Mouse (Mus musculus) ZHBTc4 (cell line): ENCODE data around the gene Zfp386.

Experiments
- DNase-seq: peaks from one replicate; pipeline ENCODE4 v3.0.0-alpha.2; 2011; ENCODE audit warnings: low read depth, low spot score

The Zfp386 gene

DNA sequence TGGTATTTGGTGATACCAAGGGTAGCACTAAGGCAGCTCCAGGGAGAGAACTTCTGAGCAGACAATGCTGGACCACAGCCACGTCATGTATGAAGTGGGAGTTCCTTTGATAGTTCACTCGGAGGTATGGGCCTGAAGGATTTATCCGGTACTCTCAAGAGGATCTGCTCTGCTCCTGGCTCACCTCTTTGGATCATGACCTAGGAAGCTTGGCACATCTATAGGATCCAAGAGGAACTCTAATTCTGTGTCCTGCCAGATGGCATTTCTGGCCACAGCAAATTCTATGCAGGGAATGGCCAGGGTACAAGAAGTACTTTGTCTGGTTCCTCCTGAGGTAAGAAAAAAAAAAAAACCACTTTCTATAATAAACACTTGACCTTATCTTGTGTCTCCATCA is 42.3 kb downstream of the Zfp386 start:
- DNase-seq, result no peak

DNA sequence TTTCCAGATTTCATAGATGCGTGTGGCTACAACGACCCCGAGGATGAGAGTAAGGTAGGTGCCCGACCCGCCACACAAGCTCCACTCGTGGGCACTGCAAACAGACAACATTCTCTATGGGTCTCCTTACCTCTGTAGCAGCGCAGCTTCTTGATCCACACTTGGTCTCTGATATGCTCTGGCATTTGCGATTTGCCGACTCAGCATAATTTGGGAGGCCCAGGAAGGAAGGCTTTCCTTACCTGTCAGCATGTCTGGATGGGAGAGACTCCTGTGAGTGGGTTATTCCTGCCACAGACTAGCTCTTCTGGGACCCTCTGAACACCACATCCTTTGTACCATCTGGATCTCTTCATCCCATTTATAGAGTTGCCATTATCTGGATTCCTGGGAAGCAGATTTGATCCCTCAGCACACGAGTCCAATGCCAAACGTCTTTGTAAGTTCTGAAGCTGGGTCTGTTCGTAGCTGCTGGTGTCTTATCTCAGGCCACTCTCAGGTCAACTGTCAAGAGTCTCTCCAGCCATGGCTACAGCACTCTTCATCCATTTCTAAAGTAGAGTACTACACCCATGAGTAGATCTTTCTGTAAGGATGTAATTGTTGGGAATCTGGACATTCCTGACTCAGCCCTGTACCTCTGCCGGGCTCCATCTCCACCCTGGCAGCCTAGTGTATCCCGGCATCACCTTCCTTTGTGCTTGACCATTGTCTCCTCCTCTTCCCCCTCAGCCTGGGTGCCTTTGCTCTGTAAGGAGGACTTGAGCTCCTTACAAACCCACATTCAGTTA is 47.4 kb downstream of the Zfp386 start:
- DNase-seq, result no peak

DNA sequence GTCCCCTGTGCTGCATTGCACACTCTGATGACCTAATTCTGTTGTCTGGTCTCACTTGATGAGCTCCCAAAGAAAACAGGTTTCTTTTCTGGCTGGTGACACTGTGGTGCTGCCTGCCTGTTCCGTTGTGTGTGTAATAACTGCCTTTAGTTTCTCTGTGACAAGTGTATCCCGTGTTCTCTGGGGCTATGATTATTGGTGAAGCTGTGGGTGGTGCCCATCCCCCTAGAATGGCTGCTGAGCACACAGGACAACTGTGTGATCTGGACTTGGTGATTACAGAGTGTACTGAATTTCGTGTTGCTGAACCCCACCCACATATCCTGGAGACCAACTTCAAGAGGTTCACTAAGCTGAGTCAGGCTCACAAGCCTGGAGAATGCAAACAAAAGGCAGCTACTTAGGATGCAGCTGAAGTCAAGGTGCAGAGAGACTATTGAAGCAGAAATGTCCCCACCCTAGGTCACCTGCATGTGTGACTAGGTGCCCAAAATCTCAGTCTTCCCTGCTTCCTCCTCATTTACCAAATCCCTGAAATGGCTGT is 48.9 kb downstream of the Zfp386 start:
- DNase-seq, result no peak

DNA sequence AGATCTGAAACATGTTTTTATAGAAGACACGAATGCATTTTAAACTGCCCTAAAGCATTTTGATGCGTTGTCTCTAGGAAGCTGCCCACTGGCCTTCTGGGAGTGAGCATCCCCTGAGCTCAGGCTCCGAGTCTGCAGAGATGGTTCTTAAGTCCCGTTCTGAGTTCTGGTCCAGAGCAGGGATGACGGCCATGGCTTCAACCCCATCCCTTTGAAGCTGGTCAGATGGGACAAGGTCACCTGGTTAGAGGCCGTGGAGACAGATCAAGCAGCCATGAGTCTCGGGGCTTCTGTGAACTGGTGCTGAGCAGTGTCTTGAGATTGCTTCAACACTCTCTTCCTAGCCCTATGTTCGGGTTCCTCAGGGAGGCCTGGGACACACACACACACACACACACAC is 49.6 kb downstream of the Zfp386 start:
- no peak for DNase-seq

DNA sequence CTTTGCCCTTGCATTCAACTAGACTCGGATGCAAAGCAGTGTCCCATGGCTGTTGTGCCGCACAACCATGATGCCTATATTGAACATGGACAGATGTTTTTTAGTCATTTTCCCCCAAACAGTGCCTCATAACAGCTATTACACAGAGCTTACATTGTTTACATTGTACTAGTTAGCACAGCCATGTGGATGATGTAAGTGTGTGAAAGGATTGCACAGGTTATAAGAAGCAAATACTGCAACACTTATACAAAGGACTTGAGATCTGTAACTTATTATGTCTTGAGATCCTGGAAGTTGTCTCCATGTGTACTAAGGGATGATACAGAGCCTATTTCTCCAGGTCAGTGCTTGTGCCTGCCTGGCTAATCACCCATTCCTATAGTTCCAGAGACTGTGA is 54.4 kb downstream of the Zfp386 start:
- no peak for DNase-seq

DNA sequence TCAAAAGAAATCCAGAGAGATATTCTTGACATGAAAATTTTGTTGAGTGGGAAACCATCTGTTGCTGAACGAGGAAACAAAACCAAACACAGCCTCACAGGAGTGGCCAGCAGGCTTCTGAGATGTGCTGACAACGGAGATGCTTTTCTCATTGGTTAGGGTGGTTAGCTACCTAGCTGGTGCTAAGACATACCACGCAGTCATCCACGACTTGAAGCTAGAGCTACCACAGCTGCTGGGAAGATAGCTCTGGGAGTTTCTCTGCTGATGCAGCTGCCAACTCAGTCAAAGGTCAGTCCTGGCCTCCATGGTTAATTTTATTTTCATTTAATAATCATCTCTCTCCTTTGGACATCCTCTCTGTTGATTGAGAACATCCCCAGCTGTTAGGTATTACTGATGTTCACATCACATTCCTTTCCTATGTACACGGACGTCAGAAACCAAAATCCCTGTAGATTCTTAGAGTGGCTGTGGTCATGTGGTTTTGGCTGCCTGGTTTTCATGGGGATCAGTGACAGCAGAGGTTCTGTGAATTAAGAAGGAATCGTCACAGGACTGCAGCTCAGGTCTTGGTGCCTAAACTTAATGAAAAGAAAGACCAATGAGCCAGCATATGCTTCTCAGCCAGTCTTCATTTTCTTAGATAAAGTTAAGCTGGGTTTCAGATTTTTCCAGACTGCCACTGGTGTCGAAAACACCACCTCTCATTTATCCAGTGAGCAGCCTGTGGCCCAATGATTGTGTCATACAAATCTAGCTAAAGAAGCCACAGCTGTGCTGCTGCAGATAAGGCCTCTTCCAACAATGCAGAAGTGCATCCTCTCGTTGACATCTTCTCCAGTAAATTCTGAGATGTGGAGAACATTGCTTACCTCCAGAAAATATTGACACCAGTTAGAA is 62.2 kb downstream of the Zfp386 start:
- no peak for DNase-seq

DNA sequence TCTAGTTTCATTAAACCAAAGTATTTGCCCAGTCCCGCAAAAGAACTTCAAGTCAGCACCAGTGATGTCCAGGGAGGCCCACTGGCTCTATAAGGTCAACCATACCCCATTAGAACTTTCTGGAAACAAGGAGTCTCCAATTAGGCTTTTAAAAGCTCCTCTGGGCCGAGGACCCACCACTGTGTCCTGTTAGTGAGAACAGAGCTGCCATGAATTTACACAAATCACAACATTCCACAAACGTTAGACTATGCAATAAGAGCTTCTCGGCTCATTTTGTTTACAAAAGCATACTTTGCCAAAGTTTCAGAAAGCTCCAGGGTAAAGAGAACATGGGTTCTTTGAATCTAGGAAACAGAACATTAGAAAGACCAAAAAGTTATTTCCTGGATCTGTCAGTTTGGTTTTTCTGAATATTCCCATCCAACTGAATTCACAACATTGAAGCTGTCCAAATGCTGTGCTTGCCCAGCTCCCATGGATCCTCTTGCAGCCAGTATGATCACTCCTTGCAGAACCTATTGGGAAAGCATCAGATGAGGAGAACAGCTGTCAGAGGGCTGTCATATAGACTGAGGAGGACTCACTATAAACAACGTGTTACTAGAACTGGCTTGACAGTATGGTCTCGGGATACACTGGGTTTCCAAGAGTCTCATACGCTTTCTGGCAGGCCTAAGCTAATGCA is 63.6 kb downstream of the Zfp386 start:
- DNase-seq, result no peak
